30 mouse cellular contexts compared by ENCODE assay signal in the genomic region with DNA sequence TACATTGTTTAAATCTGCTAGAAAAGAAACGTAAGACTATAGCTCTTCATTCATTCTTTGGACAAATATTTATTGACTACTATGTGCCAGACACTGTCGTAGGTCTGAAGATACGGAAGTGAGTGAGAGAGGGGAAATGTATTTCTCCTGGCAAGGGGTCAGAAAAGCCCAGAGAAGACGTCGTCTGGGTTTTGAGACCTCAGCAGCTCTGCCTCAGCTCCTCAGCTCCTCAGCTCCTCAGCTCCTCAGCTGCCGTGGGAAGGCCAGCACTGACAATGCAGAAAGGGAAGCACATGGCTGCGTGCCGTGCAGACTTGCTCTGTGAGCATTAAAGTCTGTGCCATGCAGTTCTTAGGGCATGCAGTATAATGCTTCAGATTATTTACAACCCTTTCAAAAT. TPM values are rescaled to one million over a fixed set of nuclear protein-coding genes. Genes with fewer than 3 reads are reported as not detected.
"Had no signal": no experiment of that assay in that cellular context is flagged by ENCODE, and none has a peak within 500 bp of the region (broad histone marks: within the 10 kb centered on the region; RNA-seq: fewer than 3 reads in every experiment).

No protein-coding gene starts in this region.

- ATAC-seq: intestine, embryonic 15.5 days had no signal

- DNase-seq: kidney, adult 11 months; kidney, adult 8-10 months; kidney, postnatal 10 days; kidney, postnatal 36 days; layer of hippocampus, adult 9-11 months; liver; liver, embryonic 13.5 days; lung, postnatal 14 days; lung, postnatal 4 days; midbrain, embryonic 14.5 days; right cerebral cortex, postnatal 4 days; thymus, adult 2 months; thymus, postnatal 14 days; thymus, postnatal 4 days had no signal

- H3K4me1 ChIP-seq: intestine, embryonic 15.5 days; kidney, embryonic 15.5 days; limb, embryonic 10.5 days; limb, embryonic 13.5 days; liver, embryonic 13.5 days; lung, embryonic 15.5 days had no signal

- H3K4me2 ChIP-seq: intestine, embryonic 15.5 days; kidney, embryonic 15.5 days; limb, embryonic 13.5 days; liver, embryonic 13.5 days; lung, embryonic 15.5 days had no signal

- H3K27ac ChIP-seq: intestine, embryonic 15.5 days; kidney, embryonic 15.5 days; limb, embryonic 10.5 days; limb, embryonic 13.5 days; liver, embryonic 13.5 days; lung, embryonic 15.5 days; stomach, postnatal 0 days had no signal

- H3K4me3 ChIP-seq: intestine, embryonic 15.5 days; kidney, embryonic 15.5 days; limb, embryonic 10.5 days; limb, embryonic 13.5 days; liver, embryonic 13.5 days; lung, embryonic 15.5 days had no signal

- H3K27me3 ChIP-seq: intestine, embryonic 15.5 days; kidney, embryonic 15.5 days; limb, embryonic 13.5 days; liver, embryonic 13.5 days; lung, embryonic 15.5 days had no signal

- H3K9me3 ChIP-seq: intestine, embryonic 15.5 days; kidney, embryonic 15.5 days; limb, embryonic 10.5 days; liver, embryonic 13.5 days; lung, embryonic 15.5 days had no signal

- H3K36me3 ChIP-seq: intestine, embryonic 15.5 days; limb, embryonic 10.5 days; liver, embryonic 13.5 days; lung, embryonic 15.5 days had no signal

- H3K9ac ChIP-seq: intestine, embryonic 15.5 days; kidney, embryonic 15.5 days; limb, embryonic 13.5 days; liver, embryonic 13.5 days; lung, embryonic 15.5 days had no signal

RNA-seq across cellular contexts. Expression of gene Fbxl21, which starts 7.4 kb away (rescaled TPM):
- total RNA-seq: megakaryocyte, adult 5-6 weeks had no signal

RNA-seq across cellular contexts. Expression of gene Lect2, which starts 18.6 kb away (rescaled TPM):
- total RNA-seq: layer of hippocampus, adult 18-20 months; layer of hippocampus, postnatal 25 days; left cerebral cortex, adult 18-20 months; left cerebral cortex, postnatal 25 days; megakaryocyte, adult 5-6 weeks; midbrain, postnatal 0 days had no signal
- polyA plus RNA-seq: limb, embryonic 10.5 days; limb, embryonic 13.5 days; lung, embryonic 15.5 days; midbrain, embryonic 14.5 days; midbrain, postnatal 0 days; neural tube, embryonic 11.5 days; neural tube, embryonic 14.5 days; stomach, embryonic 14.5 days; thymus, adult 2 months had no signal

RNA-seq across cellular contexts. Expression of gene Il9, which starts 47.6 kb away (rescaled TPM):
- total RNA-seq: layer of hippocampus, adult 18-20 months; layer of hippocampus, postnatal 25 days; left cerebral cortex, adult 18-20 months; left cerebral cortex, postnatal 25 days; megakaryocyte, adult 5-6 weeks; midbrain, postnatal 0 days had no signal
- polyA plus RNA-seq: intestine, embryonic 15.5 days; kidney, embryonic 15.5 days; limb, embryonic 10.5 days; limb, embryonic 13.5 days; liver, embryonic 13.5 days; liver, embryonic 16.5 days; lung, embryonic 15.5 days; midbrain, embryonic 14.5 days; midbrain, postnatal 0 days; neural tube, embryonic 11.5 days; neural tube, embryonic 14.5 days; stomach, embryonic 14.5 days; stomach, postnatal 0 days had no signal
